Mouse (Mus musculus) small intestine, adult 2 months (tissue): ENCODE measurements at regions not wholly inside any gene's neighbourhood (a gene's known extent, or its start where the extent isn't known, plus 50 kb on each side); places are given as distances from the start of the nearest gene placed in this dataset.

ENCODE experiments used
- CTCF ChIP-seq: fragments of 200-500 bp; IDR thresholded peaks from 2 replicates; pipeline ENCODE4 v1.5.1; 2012; ENCODE audit warnings: low read depth, mild to moderate bottlenecking, control low read depth, inconsistent platforms, low read length, moderate library complexity, mixed read lengths; ENCODE audit not compliant: insufficient replicate concordance, insufficient read length; ENCODE audit errors: extremely low read depth
- POLR2A ChIP-seq: fragments of 200-500 bp; IDR thresholded peaks from 2 replicates; pipeline ENCODE4 v1.6.1; 2012; ENCODE audit warnings: low read depth, mild to moderate bottlenecking, control low read depth, inconsistent platforms, low read length, moderate library complexity

GRCm38 (mm10) chr3:100362983-100363382 lies 126.1 kb downstream of the Tent5c start:
- TF ChIP-seq POLR2A (no peak), CTCF (no peak)
